Mouse (Mus musculus): Measurements from ENCODE around the gene Fam71d. TPM values are rescaled to one million over a fixed set of nuclear protein-coding genes. Genes with fewer than 3 reads are reported as not detected.

Gene Fam71d
- total RNA-seq, 2 experiments from 2014 or later: 1.0 TPM; not detected in 1

DNA sequence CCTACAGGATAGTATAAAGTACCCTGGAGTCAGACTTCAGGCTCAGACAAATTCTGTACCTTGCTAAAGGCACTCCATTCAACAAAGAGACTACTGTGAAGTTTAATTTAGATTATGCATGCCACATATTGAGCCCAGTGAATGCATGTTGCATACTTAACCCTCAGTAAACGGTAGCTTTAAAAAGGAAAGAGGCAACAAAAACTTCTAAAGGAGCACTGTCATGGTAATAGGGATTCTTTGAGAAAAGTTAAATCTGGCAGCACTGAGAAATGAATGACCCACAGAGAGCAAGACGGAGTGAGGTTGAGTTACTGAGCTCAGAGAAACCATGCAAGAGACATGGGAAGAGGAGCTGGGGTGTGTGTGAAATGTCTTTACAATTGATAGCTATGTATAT lies 86.6 kb downstream of the Fam71d start:
- no peak for DNase-seq

DNA sequence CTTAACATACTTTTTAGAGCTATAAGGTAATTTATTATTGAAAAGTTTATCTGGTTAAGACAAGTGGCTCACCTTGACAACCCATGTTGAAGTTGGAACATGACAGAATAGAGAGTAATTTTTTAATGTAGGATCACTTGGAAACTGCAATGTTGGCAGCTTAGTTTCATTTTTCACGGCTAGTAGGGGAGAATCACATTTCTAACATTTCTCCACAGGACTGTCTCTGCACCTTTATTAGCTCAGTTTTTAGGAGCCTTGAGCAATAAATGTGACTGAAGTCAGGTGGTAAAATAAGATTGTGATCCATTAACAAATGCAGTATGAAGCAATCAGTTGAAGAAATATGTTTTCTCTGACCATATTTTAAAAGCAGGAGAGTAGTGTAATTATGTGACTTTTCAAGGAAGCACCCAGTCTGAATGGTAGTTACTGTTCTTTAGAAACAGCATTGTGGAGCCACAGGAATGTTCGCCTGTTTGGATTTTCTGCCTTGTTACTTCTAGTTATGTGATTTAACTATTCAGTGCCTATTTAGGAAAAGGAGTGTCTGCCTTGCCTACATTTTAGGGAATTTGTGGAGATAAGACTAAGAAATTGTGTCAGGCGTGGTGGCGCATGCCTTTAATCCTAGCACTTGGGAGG lies 87.2 kb downstream of the Fam71d start:
- DNase-seq: no peak

Other genes starting within 250 kb of the Fam71d start
- gene Mpp5, start 57.4 kb downstream of the Fam71d start, total RNA-seq (2021): 10 to 100 TPM; 18.4 to 23.8 TPM
- gene Atp6v1d, start 170.1 kb downstream of the Fam71d start, total RNA-seq (2021): 10 to 100 TPM; 89.0 to 90.6 TPM
- gene Eif2s1, start 170.3 kb downstream of the Fam71d start, total RNA-seq (2021): 10 to 100 TPM; 81.4 to 84.9 TPM
- under 1 TPM; 0.45 to 0.54 TPM for gene Plek2, start 215.4 kb downstream of the Fam71d start, total RNA-seq (2021)